Mouse (Mus musculus) CH12.LX (cell line): ENCODE measurements around the gene Cela1. TPM values are rescaled to one million over a fixed set of nuclear protein-coding genes. Genes with fewer than 3 reads are reported as not detected.

ENCODE experiments used
- DNase-seq: peaks from one replicate; pipeline ENCODE4 v3.0.0-alpha.2; 2013; ENCODE audit errors: extremely low read depth
- H3K27ac ChIP-seq: 2 replicates; pipeline ENCODE4 v1.5.1; 2012; ENCODE audit warnings: low read depth, mild to moderate bottlenecking, control low read depth, moderate library complexity; ENCODE audit not compliant: insufficient read depth
- H3K27me3 ChIP-seq: replicated peaks from 2 replicates; pipeline ENCODE3; 2012; ENCODE audit warnings: inconsistent platforms
- H3K36me3 ChIP-seq, 2 experiments: replicated peaks in 1 of 2; 2 replicates each; pipeline versions ENCODE3 to v1.6.1; 2012; ENCODE audit warnings: inconsistent platforms in 1 of 2, low read length in 1 of 2, mild to moderate bottlenecking in 1 of 2, mixed read lengths in 1 of 2, moderate library complexity in 1 of 2; ENCODE audit not compliant: control insufficient read depth in 1 of 2, insufficient read depth in 1 of 2
- H3K4me1 ChIP-seq, 2 experiments: 2 replicates each; pipeline ENCODE4 v1.6.1; 2012; ENCODE audit warnings: inconsistent platforms in 1 of 2, moderate library complexity in 1 of 2; ENCODE audit not compliant: insufficient read depth in 2 of 2, control insufficient read depth in 1 of 2
- H3K4me2 ChIP-seq: 2 replicates; pipeline ENCODE4 v1.6.1; 2012; ENCODE audit warnings: low read depth, mild to moderate bottlenecking, control low read depth; ENCODE audit not compliant: poor library complexity, insufficient read depth, severe bottlenecking
- H3K4me3 ChIP-seq, 3 experiments: fragments of 150-350 bp in 1 of 3; sonication (generic) in 1 of 3; replicated peaks in 1 of 3; 2 replicates each; pipeline versions ENCODE3 to v1.5.1; 2011 to 2012; ENCODE audit warnings: low read depth in 2 of 3, low read length in 2 of 3, mild to moderate bottlenecking in 2 of 3, moderate library complexity in 2 of 3, control low read depth in 1 of 3, improper control_type of control experiment in 1 of 3, inconsistent platforms in 1 of 3, mixed read lengths in 1 of 3; ENCODE audit not compliant: poor library complexity in 1 of 3
- H3K79me2 ChIP-seq: replicated peaks from 2 replicates; pipeline ENCODE4 v1.6.1; 2012; ENCODE audit warnings: mild to moderate bottlenecking, moderate library complexity; ENCODE audit not compliant: control insufficient read depth, poor library complexity, insufficient read depth, severe bottlenecking; ENCODE audit errors: extremely low read depth
- H3K9ac ChIP-seq: 2 replicates; pipeline ENCODE4 v1.6.1; 2012; ENCODE audit warnings: low read depth, mild to moderate bottlenecking, control low read depth, moderate library complexity; ENCODE audit not compliant: insufficient read depth
- H3K9me3 ChIP-seq: replicated peaks from 2 replicates; pipeline ENCODE3; 2012; ENCODE audit warnings: low read length, inconsistent platforms, mixed read lengths
- ELF1 ChIP-seq: IDR thresholded peaks from 2 replicates; pipeline ENCODE4 v1.6.1; 2014; ENCODE audit warnings: low read depth, mild to moderate bottlenecking, inconsistent platforms, low read length, improper control_type of control experiment
- ETS1 ChIP-seq: conservative IDR thresholded peaks from 2 replicates; pipeline ENCODE4 v1.6.1; 2012; ENCODE audit warnings: low read depth, mild to moderate bottlenecking, inconsistent platforms, low read length, improper control_type of control experiment, moderate library complexity
- GABPA ChIP-seq: IDR thresholded peaks from 2 replicates; pipeline ENCODE4 v1.6.1; 2012; ENCODE audit warnings: low read depth, low read length, improper control_type of control experiment, inconsistent platforms; ENCODE audit not compliant: insufficient replicate concordance
- HCFC1 ChIP-seq: IDR thresholded peaks from 2 replicates; pipeline ENCODE4 v1.6.1; 2012; ENCODE audit warnings: low read depth, mild to moderate bottlenecking, inconsistent platforms, low read length, improper control_type of control experiment
- IRF4 ChIP-seq: IDR thresholded peaks from 2 replicates; pipeline ENCODE4 v1.6.1; 2014; ENCODE audit warnings: low read depth, mild to moderate bottlenecking, inconsistent platforms, low read length, improper control_type of control experiment
- MXI1 ChIP-seq: IDR thresholded peaks from 2 replicates; pipeline ENCODE4 v1.6.1; 2011; ENCODE audit warnings: mild to moderate bottlenecking, low read depth, low read length, improper control_type of control experiment
- RAD21 ChIP-seq: IDR thresholded peaks from 2 replicates; pipeline ENCODE4 v1.6.1; 2011; ENCODE audit warnings: low read depth, mild to moderate bottlenecking, low read length, improper control_type of control experiment, moderate library complexity
- SIN3A ChIP-seq: IDR thresholded peaks from 2 replicates; pipeline ENCODE4 v1.6.1; 2012; ENCODE audit warnings: low read length, improper control_type of control experiment, inconsistent platforms
- SMC3 ChIP-seq: IDR thresholded peaks from 2 replicates; pipeline ENCODE4 v1.6.1; 2011; ENCODE audit warnings: low read depth, low read length, improper control_type of control experiment
- TBP ChIP-seq: conservative IDR thresholded peaks from 2 replicates; pipeline ENCODE4 v1.6.1; 2011; ENCODE audit warnings: low read depth, low read length, improper control_type of control experiment
- UBTF ChIP-seq: IDR thresholded peaks from 2 replicates; pipeline ENCODE4 v1.6.1; 2012; ENCODE audit warnings: low read depth, mild to moderate bottlenecking, inconsistent platforms, low read length, improper control_type of control experiment, moderate library complexity
- ZC3H11A ChIP-seq: IDR thresholded peaks from 2 replicates; pipeline ENCODE4 v1.6.1; 2012; ENCODE audit warnings: low read depth, mild to moderate bottlenecking, inconsistent platforms, low read length, improper control_type of control experiment
- dilution Hi-C: fragments of 300-500 bp; cut with MboI; formaldehyde crosslinking; loops from 2 replicates; pipeline ENCODE4 v1.14.3; 2020; ENCODE audit warnings: low sequenced_read_pairs; ENCODE audit not compliant: extremely low pct_unique_long_range_greater_than_20kb, extremely low pct_ligation_motif_present
- in situ Hi-C: fragments of 300-500 bp; cut with MboI; formaldehyde crosslinking; loops from 3 replicates; pipeline ENCODE4 v1.14.3; 2019; ENCODE audit warnings: low sequenced_read_pairs, low pct_ligation_motif_present, low pct_unique_long_range_greater_than_20kb, mixed read lengths
- polyA plus RNA-seq: library from polyadenylated mRNA; unstranded; fragments of >175 nt; gene quantifications from 2 replicates; pipeline ENCODE4 v1.2.1, GENCODE M21; 2012; ENCODE audit warnings: low read depth; ENCODE audit not compliant: insufficient read length
- total RNA-seq, 2 experiments: library from RNA; depleted of rRNA; stranded (reverse); fragments of 300-350 nt in 1 of 2; fragments of >200 nt in 1 of 2; gene quantifications; 2 replicates each; pipeline ENCODE4 v1.2.3; 2012 to 2014

Cela1 gene
- total and polyA plus RNA-seq, 3 experiments: 1.3 to 4.8 (median 3.3) TPM

DNA sequence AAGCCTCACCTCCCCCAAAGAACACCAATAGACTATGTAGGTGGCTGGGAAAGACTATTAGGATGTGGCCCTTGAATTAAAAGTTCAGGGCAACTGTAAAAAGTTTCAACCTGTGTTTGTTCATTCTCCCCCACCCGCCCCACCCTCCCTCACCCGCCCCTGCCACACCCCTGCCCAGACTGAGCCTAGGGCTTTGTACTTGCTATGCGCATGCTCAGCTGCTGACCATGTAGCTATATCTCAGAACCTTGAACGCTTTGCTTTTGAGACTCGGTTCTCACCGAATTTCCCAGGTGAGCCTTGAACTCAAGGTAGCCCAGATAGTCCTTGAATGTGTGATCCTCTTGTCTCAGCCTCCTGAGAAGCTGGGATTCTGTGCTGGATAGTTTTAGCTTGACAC lies 14.1 kb upstream of the Cela1 start:
- in situ Hi-C loops (no loop called here), dilution Hi-C loops (no loop called here)
- H3K9me3 ChIP-seq: no peaks in the 10 kb centered on the region
- no peak overlapping the region for H3K4me3 ChIP-seq
- DNase-seq: no peak
- no peak for TF ChIP-seq RAD21
- H3K79me2 ChIP-seq: no peaks in the 10 kb centered on the region
- no peak overlapping the region for H3K4me2 ChIP-seq
- peaks cover 1% of the 10 kb centered on the region for H3K27me3 ChIP-seq
- peaks cover 8 to 36% of the 10 kb centered on the region in 2 experiments for H3K4me1 ChIP-seq
- no peak overlapping the region for H3K27ac ChIP-seq
- peaks cover 0 to 3% of the 10 kb centered on the region in 2 experiments for H3K36me3 ChIP-seq
- H3K9ac ChIP-seq: no peak overlapping the region

DNA sequence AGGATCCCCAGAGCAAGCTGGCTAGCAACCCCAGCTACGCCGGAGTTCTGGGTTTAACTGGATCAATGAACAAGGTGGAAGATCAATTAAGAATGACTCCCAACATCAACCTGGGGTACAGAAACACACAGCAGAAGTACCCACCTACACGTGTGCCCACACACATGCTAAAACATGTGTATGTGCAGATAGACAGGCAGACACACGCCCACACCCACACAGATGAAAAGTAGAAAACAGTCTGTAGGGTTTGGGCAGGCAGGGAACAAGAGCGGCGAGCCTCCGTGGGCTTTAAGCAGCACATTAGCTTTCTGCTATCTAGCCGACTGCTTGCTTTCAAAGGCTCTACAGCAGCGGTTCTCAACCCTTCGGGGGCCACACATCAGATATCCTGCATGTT lies 13.4 kb upstream of the Cela1 start:
- peaks cover 2 to 28% of the 10 kb centered on the region in 2 experiments for H3K4me1 ChIP-seq

DNA sequence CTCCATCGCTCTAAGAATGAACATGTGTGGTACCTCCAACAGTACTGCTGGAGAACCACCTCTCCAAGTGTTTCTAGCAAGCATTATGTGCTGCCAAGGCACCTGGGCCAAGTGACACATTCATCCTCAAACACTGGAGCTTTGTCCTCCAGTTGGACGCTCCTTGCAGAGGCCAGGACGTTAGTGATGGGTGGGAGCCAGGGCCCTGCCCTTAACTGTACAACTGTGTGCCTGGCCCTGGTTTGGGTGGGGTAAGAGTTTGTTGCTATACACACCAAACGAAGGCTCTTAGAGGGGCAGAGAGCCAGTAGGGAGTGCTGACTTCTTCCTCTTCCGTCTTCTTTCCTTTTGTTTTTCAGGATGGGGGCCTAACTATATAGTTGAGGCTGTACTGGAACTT lies 12.7 kb upstream of the Cela1 start:
- dilution Hi-C loops (no loop called here), in situ Hi-C loops (no loop called here)
- Histone ChIP-seq H3K9me3 (no peaks in the 10 kb centered on the region), H3K9ac (no peak overlapping the region), H3K4me2 (no peak overlapping the region), H3K27ac (no peak overlapping the region), H3K4me1 (peaks cover 0 to 22% of the 10 kb centered on the region in 2 experiments; a peak in 2 of 4 replicates), H3K27me3 (peaks cover 1% of the 10 kb centered on the region), H3K4me3 (no peak overlapping the region), H3K79me2 (no peaks in the 10 kb centered on the region), H3K36me3 (peaks cover 0 to 3% of the 10 kb centered on the region in 2 experiments)
- no peak for DNase-seq
- TF ChIP-seq ZC3H11A: no peak

More for the DNA sequence above, 13.4 kb upstream of the Cela1 start:
- dilution Hi-C loops: no loop called here
- H3K9ac ChIP-seq: no peak overlapping the region
- H3K36me3 ChIP-seq: peaks cover 0 to 3% of the 10 kb centered on the region in 2 experiments
- in situ Hi-C loops: no loop called here
- no peak overlapping the region for H3K27ac ChIP-seq
- no peak overlapping the region for H3K4me3 ChIP-seq
- H3K9me3 ChIP-seq: no peaks in the 10 kb centered on the region
- no peak for TF ChIP-seq SMC3
- TF ChIP-seq TBP: no peak
- no peak for TF ChIP-seq SIN3A
- TF ChIP-seq HCFC1: no peak
- TF ChIP-seq GABPA: no peak
- no peak for TF ChIP-seq UBTF
- no peak for TF ChIP-seq ELF1
- TF ChIP-seq MXI1: no peak
- TF ChIP-seq ETS1: no peak
- no peak for TF ChIP-seq IRF4
- H3K79me2 ChIP-seq: no peaks in the 10 kb centered on the region
- peaks cover 1% of the 10 kb centered on the region for H3K27me3 ChIP-seq
- no peak for DNase-seq
- H3K4me2 ChIP-seq: no peak overlapping the region
